Mouse (Mus musculus): ENCODE results near the gene AI837181. TPM values are rescaled to one million over a fixed set of nuclear protein-coding genes. Genes with fewer than 3 reads are reported as not detected.

Gene AI837181
- polyA plus RNA-seq, 1 experiment from 2014 or later: 27.2 TPM

DNA sequence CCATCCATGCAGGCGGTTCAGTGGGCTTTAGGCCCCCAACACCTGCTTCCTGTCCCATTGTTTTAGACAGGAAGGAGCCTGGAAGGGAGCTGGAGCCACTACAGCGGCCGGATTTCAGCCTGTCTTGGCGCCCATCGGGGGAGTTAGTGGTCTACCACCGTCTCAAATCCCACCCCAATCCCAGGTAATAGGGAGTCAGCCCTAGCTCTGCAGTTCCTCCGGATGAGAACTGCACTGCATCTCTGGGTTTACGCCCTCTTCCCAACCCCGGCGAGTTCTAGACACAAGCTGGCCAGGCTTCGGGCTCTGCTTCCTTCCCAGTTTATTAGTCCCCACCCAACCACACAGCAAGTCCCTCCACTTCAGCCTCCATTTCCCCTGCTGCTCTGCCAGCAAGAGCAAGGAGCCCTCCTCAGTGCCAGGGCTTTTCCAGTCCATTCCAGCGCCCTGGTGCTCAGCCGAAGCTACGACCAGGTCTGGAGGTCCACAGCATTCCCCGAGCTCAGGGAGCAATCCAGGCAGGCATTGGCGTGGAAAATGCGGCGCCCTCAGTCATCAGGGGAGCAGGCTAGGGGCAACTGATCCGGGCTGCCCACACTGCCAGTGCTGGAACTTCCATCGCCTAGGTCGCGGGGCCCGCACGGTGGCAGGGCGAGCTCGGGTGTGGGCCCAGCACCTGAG, 31.4 kb downstream of the AI837181 start:
- 4% methylated on average over 26 of the region's 26 CpGs for WGBS
- Histone ChIP-seq H3K27ac (ENCODE audit: low read depth, low read length) (peak overlapping the region; percentile 78), H3K27me3 (replicated peaks; ENCODE audit: control insufficient read depth, insufficient read depth, low read length) (no peaks in the 10 kb centered on the region), H3K4me1 (replicated peaks; ENCODE audit: control insufficient read depth, insufficient read depth, low read length) (peaks cover 31% of the 10 kb centered on the region), H3K36me3 (ENCODE audit: control insufficient read depth, insufficient read depth, low read length) (0 out of 2 replicates have a peak, but pooled peaks cover 2% of the 10 kb centered on the region), H3K4me2 (peak overlapping the region; percentile 90), H3K4me3 (ENCODE audit: low read depth, low read length) (peak overlapping the region; percentile 87), H3K9me3 (ENCODE audit: control insufficient read depth, low read length) (no peaks in the 10 kb centered on the region), H3K9ac (ENCODE audit: low read depth, low read length) (peak overlapping the region; percentile 86)
- DNase-seq (ENCODE audit: low spot score): no peak
- no peak for ATAC-seq (replicated peaks; ENCODE audit: low FRiP score)

GRCm38 (mm10) chr19:5456922-5457745, 32.2 kb downstream of the AI837181 start:
- Histone ChIP-seq H3K36me3 (ENCODE audit: control insufficient read depth, insufficient read depth, low read length) (0 out of 2 replicates have a peak, but pooled peaks cover 2% of the 10 kb centered on the region), H3K27me3 (replicated peaks; ENCODE audit: control insufficient read depth, insufficient read depth, low read length) (no peaks in the 10 kb centered on the region), H3K4me1 (replicated peaks; ENCODE audit: control insufficient read depth, insufficient read depth, low read length) (peaks cover 33% of the 10 kb centered on the region), H3K27ac (ENCODE audit: low read depth, low read length) (peak overlapping the region; percentile 78), H3K9ac (ENCODE audit: low read depth, low read length) (peak overlapping the region; percentile 86), H3K4me2 (peak overlapping the region; percentile 90), H3K9me3 (ENCODE audit: control insufficient read depth, low read length) (no peaks in the 10 kb centered on the region), H3K4me3 (ENCODE audit: low read depth, low read length) (peak overlapping the region; percentile 87)
- peak; percentile 96 for DNase-seq (ENCODE audit: low spot score)
- under 1% methylated on average over 70 of the region's 70 CpGs for WGBS
- peak; percentile 88 for ATAC-seq (replicated peaks; ENCODE audit: low FRiP score)

GRCm38 (mm10) chr19:5457746-5458442, 33.0 kb downstream of the AI837181 start, which contains the start of gene Ccdc85b:
Gene Ccdc85b (minus strand): TSS chr19:5457894.
- 15% methylated on average over 14 of the region's 14 CpGs for WGBS
- ATAC-seq (replicated peaks; ENCODE audit: low FRiP score): 0 out of 2 replicates have a peak, but pooled peaks have one; percentile 3
- DNase-seq (ENCODE audit: low spot score): no peak
- H3K4me2 ChIP-seq: peak within 1 kb of the TSS; percentile 90
- H3K9me3 ChIP-seq (ENCODE audit: control insufficient read depth, low read length): no peaks in the 10 kb centered on the region
- no peaks in the 10 kb centered on the region for H3K27me3 ChIP-seq (replicated peaks; ENCODE audit: control insufficient read depth, insufficient read depth, low read length)
- peak within 1 kb of the TSS; percentile 87 for H3K4me3 ChIP-seq (ENCODE audit: low read depth, low read length)
- peak within 1 kb of the TSS; percentile 78 for H3K27ac ChIP-seq (ENCODE audit: low read depth, low read length)
- peaks cover 33% of the 10 kb centered on the region for H3K4me1 ChIP-seq (replicated peaks; ENCODE audit: control insufficient read depth, insufficient read depth, low read length)
- 0 out of 2 replicates have a peak, but pooled peaks cover 2% of the 10 kb centered on the region for H3K36me3 ChIP-seq (ENCODE audit: control insufficient read depth, insufficient read depth, low read length)
- H3K9ac ChIP-seq (ENCODE audit: low read depth, low read length): peak within 1 kb of the TSS; percentile 86

DNA sequence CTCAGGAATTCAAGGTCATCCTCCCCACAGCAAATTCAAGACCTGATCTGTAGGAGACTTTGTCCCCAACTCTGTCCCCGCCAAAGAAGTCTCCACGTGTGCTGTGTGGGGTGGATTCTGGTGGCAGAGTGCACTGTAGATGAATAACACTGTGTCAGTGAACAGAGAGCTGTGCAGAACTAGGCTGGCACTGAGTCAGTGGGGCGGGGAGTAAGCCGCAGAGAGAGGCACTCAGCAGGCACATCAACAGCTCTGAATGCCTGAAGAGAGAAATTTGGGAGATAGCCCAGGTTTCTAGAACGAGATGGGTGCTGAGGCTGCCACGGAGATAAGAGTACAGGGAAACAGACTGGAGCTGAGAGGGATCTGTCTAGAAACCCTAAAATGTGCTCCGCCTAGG, 34.1 kb downstream of the AI837181 start:
- Histone ChIP-seq H3K9ac (ENCODE audit: low read depth, low read length) (no peak overlapping the region), H3K4me1 (replicated peaks; ENCODE audit: control insufficient read depth, insufficient read depth, low read length) (peaks cover 33% of the 10 kb centered on the region), H3K9me3 (ENCODE audit: control insufficient read depth, low read length) (no peaks in the 10 kb centered on the region), H3K4me2 (no peak overlapping the region), H3K27ac (ENCODE audit: low read depth, low read length) (no peak overlapping the region), H3K27me3 (replicated peaks; ENCODE audit: control insufficient read depth, insufficient read depth, low read length) (no peaks in the 10 kb centered on the region), H3K36me3 (ENCODE audit: control insufficient read depth, insufficient read depth, low read length) (peaks cover 2% of the 10 kb centered on the region; the same call in 1 of the 2 replicates), H3K4me3 (ENCODE audit: low read depth, low read length) (0 out of 2 replicates have a peak overlapping the region, but pooled peaks have one; percentile 11)
- 67% methylated on average over 7 of the region's 7 CpGs for WGBS
- DNase-seq (ENCODE audit: low spot score) (no peak), ATAC-seq (replicated peaks; ENCODE audit: low FRiP score) (no peak)

DNA sequence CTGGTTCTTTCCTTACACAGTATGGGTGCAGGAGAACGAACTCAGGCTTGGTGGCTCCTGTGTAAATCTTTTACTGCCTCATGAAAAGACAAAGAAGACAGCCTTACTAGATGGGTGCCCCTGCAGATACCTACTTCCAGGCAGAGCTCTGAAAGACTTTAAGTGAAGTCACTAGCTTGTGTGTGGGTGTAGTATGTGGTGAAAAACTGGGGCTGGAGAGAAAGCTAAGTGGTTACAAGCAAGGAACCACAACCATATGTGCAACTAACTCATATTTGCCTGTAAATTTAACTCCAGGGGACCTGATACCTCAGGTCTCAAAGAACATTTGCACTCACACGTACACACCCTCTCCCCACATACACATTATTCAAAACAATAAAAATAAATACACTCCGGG, 35.0 kb downstream of the AI837181 start:
- ATAC-seq (replicated peaks; ENCODE audit: low FRiP score) (no peak), DNase-seq (ENCODE audit: low spot score) (no peak)
- Histone ChIP-seq H3K27ac (ENCODE audit: low read depth, low read length) (no peak overlapping the region), H3K4me1 (replicated peaks; ENCODE audit: control insufficient read depth, insufficient read depth, low read length) (peaks cover 33% of the 10 kb centered on the region), H3K9me3 (ENCODE audit: control insufficient read depth, low read length) (no peaks in the 10 kb centered on the region), H3K4me2 (peak overlapping the region; percentile 97), H3K9ac (ENCODE audit: low read depth, low read length) (peak overlapping the region; percentile 88), H3K4me3 (ENCODE audit: low read depth, low read length) (peak overlapping the region; percentile 87), H3K36me3 (ENCODE audit: control insufficient read depth, insufficient read depth, low read length) (peaks cover 5% of the 10 kb centered on the region; the same call in 1 of the 2 replicates), H3K27me3 (replicated peaks; ENCODE audit: control insufficient read depth, insufficient read depth, low read length) (no peaks in the 10 kb centered on the region)
- 27% methylated on average over 3 of the region's 3 CpGs for WGBS

DNA sequence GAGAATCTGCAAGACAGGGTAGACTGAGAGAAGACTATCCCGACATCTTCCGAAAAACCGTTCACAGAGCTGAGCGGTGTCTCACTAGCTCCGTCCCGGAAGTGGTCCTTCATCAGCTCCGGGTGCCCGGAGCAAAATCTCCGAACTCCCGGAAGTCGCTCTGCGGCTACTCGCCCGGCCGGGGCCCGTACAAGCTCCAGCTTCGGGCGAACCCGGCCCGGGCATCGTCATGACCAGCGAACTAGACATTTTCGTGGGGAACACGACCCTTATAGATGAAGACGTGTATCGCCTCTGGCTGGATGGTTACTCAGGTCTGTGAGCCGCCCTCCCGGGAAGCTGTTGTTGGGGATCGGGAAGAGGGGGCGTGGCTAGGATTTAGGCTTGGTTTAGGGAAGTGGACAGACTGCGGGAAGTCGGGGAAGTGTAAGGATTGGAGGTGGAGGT, 35.5 kb downstream of the AI837181 start, which contains the start of gene Fibp:
Fibp (plus strand) TSS at position 151 of the 447 bp plus-strand sequence.
- Histone ChIP-seq H3K27ac (ENCODE audit: low read depth, low read length) (peak within 1 kb of the TSS; percentile 56), H3K36me3 (ENCODE audit: control insufficient read depth, insufficient read depth, low read length) (peaks cover 5% of the 10 kb centered on the region; the same call in 1 of the 2 replicates), H3K4me3 (ENCODE audit: low read depth, low read length) (peak within 1 kb of the TSS; percentile 87), H3K9ac (ENCODE audit: low read depth, low read length) (peak within 1 kb of the TSS; percentile 88), H3K4me2 (peak within 1 kb of the TSS; percentile 97), H3K27me3 (replicated peaks; ENCODE audit: control insufficient read depth, insufficient read depth, low read length) (no peaks in the 10 kb centered on the region), H3K4me1 (replicated peaks; ENCODE audit: control insufficient read depth, insufficient read depth, low read length) (peaks cover 27% of the 10 kb centered on the region), H3K9me3 (ENCODE audit: control insufficient read depth, low read length) (no peaks in the 10 kb centered on the region)
- WGBS: under 1% methylated on average over 32 of the region's 32 CpGs
- peak; percentile 90 for DNase-seq (ENCODE audit: low spot score)
- peak; percentile 72 for ATAC-seq (replicated peaks; ENCODE audit: low FRiP score)

GRCm38 (mm10) chr19:5461411-5461810, 36.5 kb downstream of the AI837181 start:
- Histone ChIP-seq H3K27me3 (replicated peaks; ENCODE audit: control insufficient read depth, insufficient read depth, low read length) (no peaks in the 10 kb centered on the region), H3K36me3 (ENCODE audit: control insufficient read depth, insufficient read depth, low read length) (peaks cover 12% of the 10 kb centered on the region), H3K27ac (ENCODE audit: low read depth, low read length) (no peak overlapping the region), H3K4me2 (peak overlapping the region; percentile 97), H3K9ac (ENCODE audit: low read depth, low read length) (peak overlapping the region; percentile 88), H3K4me3 (ENCODE audit: low read depth, low read length) (peak overlapping the region; percentile 87), H3K4me1 (replicated peaks; ENCODE audit: control insufficient read depth, insufficient read depth, low read length) (peaks cover 17% of the 10 kb centered on the region), H3K9me3 (ENCODE audit: control insufficient read depth, low read length) (no peaks in the 10 kb centered on the region)
- WGBS: 83% methylated on average over 6 of the region's 6 CpGs
- ATAC-seq (replicated peaks; ENCODE audit: low FRiP score) (no peak), DNase-seq (ENCODE audit: low spot score) (no peak)

GRCm38 (mm10) chr19:5463212-5463611, 38.3 kb downstream of the AI837181 start:
- Histone ChIP-seq H3K4me1 (replicated peaks; ENCODE audit: control insufficient read depth, insufficient read depth, low read length) (peaks cover 8% of the 10 kb centered on the region), H3K4me2 (no peak overlapping the region), H3K27me3 (replicated peaks; ENCODE audit: control insufficient read depth, insufficient read depth, low read length) (no peaks in the 10 kb centered on the region), H3K9me3 (ENCODE audit: control insufficient read depth, low read length) (no peaks in the 10 kb centered on the region), H3K27ac (ENCODE audit: low read depth, low read length) (no peak overlapping the region), H3K36me3 (ENCODE audit: control insufficient read depth, insufficient read depth, low read length) (peaks cover 19% of the 10 kb centered on the region), H3K4me3 (ENCODE audit: low read depth, low read length) (no peak overlapping the region), H3K9ac (ENCODE audit: low read depth, low read length) (no peak overlapping the region)
- DNase-seq (ENCODE audit: low spot score): no peak
- 88% methylated on average over 9 of the region's 9 CpGs for WGBS
- no peak for ATAC-seq (replicated peaks; ENCODE audit: low FRiP score)
